Mouse (Mus musculus) T-helper 17 cell (primary cell): ENCODE measurements around the gene Pqbp1.
"Not testable (repeated sequence)": the region's sequence is repeated elsewhere in the genome, so short reads cannot be mapped to it uniquely, and the experiment has no call there.

Experiments
- in situ Hi-C, 2 experiments: fragments of 300-600 bp; cut with MboI, MseI; formaldehyde crosslinking; loops; 1 replicate in 1 of 2; 2 replicates in 1 of 2; pipeline ENCODE4 v1.15.1; 2025; ENCODE audit warnings: high pct_unique_total_duplicates in 2 of 2

The Pqbp1 gene

GRCm38 (mm10) chrX:7898880-7899874, at the start of gene Pqbp1, which contains the start of gene Timm17b:
Pqbp1 (minus strand) TSS chrX:7899269.
Timm17b (plus strand) TSS chrX:7899357.
- in situ Hi-C loops: no loop called here

- in situ Hi-C loops: no loop called here
These were observed 48.9 kb upstream of the Pqbp1 start for GRCm38 (mm10) chrX:7947900-7948492.

GRCm38 (mm10) chrX:7947108-7947899, 48.2 kb upstream of the Pqbp1 start, which contains the start of gene Hdac6:
Hdac6 (minus strand) TSS chrX:7947889.
- in situ Hi-C loops: no loop called here

GRCm38 (mm10) chrX:7945618-7946017, 46.5 kb upstream of the Pqbp1 start:
- in situ Hi-C loops: no loop called here

GRCm38 (mm10) chrX:7937667-7938066, 38.6 kb upstream of the Pqbp1 start:
- in situ Hi-C loops: no loop called here

- in situ Hi-C loops: no loop called here
These were observed 37.8 kb upstream of the Pqbp1 start for GRCm38 (mm10) chrX:7936874-7937273.

- in situ Hi-C loops: no loop called here
These were observed 29.3 kb upstream of the Pqbp1 start, which contains the start of gene Eras for GRCm38 (mm10) chrX:7928270-7928790. Eras (minus strand) TSS chrX:7928607.

- in situ Hi-C loops: no loop called here
These were observed 28.0 kb upstream of the Pqbp1 start for GRCm38 (mm10) chrX:7927116-7927515.

GRCm38 (mm10) chrX:7926266-7926665, 27.2 kb upstream of the Pqbp1 start:
- in situ Hi-C loops: no loop called here

- in situ Hi-C loops: no loop called here
These were observed 23.0 kb upstream of the Pqbp1 start for GRCm38 (mm10) chrX:7922032-7922431.

- in situ Hi-C loops: no loop called here
These were observed 20.7 kb upstream of the Pqbp1 start, which contains the start of gene Pcsk1n for GRCm38 (mm10) chrX:7919601-7920383. Pcsk1n (plus strand) TSS chrX:7919822.

- in situ Hi-C loops: not testable (repeated sequence)
These were observed 18.9 kb upstream of the Pqbp1 start for GRCm38 (mm10) chrX:7917960-7918359.

GRCm38 (mm10) chrX:7915669-7916068, 16.6 kb upstream of the Pqbp1 start:
- in situ Hi-C loops: not testable (repeated sequence)

- in situ Hi-C loops: loop anchor here (5.0 kb wide), 1 partner anchor 107 kb away; the partner anchor contains the start of gene Glod5 (in 2 of the 2)
These were observed 11.4 kb upstream of the Pqbp1 start for GRCm38 (mm10) chrX:7910473-7910872.

- in situ Hi-C loops: not testable (repeated sequence)
These were observed 10.2 kb upstream of the Pqbp1 start, which contains the start of gene Gm10490 for GRCm38 (mm10) chrX:7909242-7909641. Gm10490 (plus strand) TSS chrX:7909542.

GRCm38 (mm10) chrX:7907735-7908134, 8.7 kb upstream of the Pqbp1 start, which contains the start of gene Gm10491:
Gm10491 (minus strand) TSS chrX:7907835.
- in situ Hi-C loops: no loop called here

GRCm38 (mm10) chrX:7904441-7904840, 5.4 kb upstream of the Pqbp1 start:
- in situ Hi-C loops: no loop called here

- in situ Hi-C loops: no loop called here
These were observed 858 bp downstream of the Pqbp1 start for GRCm38 (mm10) chrX:7898211-7898610.

- in situ Hi-C loops: no loop called here
These were observed 15.1 kb downstream of the Pqbp1 start, which contains the start of gene Slc35a2 for GRCm38 (mm10) chrX:7883841-7884567. Slc35a2 (plus strand) TSS chrX:7884028.
